Mouse (Mus musculus) stomach, embryonic 14.5 days (tissue): ENCODE data around the gene Got1. TPM values are rescaled to one million over a fixed set of nuclear protein-coding genes. Genes with fewer than 3 reads are reported as not detected.

ENCODE experiments used
- ATAC-seq: fragments of 200-750 bp; cut with Nextera tagmentation; 2 replicates; pipeline ENCODE4 v1.8.0; 2017; ENCODE audit warnings: low read depth, moderate TSS enrichment; ENCODE audit not compliant: insufficient number of reproducible peaks, insufficient read depth, low FRiP score
- H3K27ac ChIP-seq: fragments of 300-500 bp; sonication (generic); 2 replicates; pipeline ENCODE4 v1.5.1; 2014; ENCODE audit warnings: mild to moderate bottlenecking, low read length, moderate library complexity, mixed read lengths
- H3K27me3 ChIP-seq: fragments of 300-500 bp; sonication (generic); 2 replicates; pipeline ENCODE4 v1.6.1; 2014; ENCODE audit warnings: low read length, control low read depth, mixed read lengths; ENCODE audit not compliant: control insufficient read depth, insufficient read depth
- H3K36me3 ChIP-seq: fragments of 300-500 bp; sonication (generic); 2 replicates; pipeline ENCODE4 v1.6.1; 2014; ENCODE audit warnings: mild to moderate bottlenecking, control low read depth, low read length, moderate library complexity, mixed read lengths; ENCODE audit not compliant: control insufficient read depth, insufficient read depth
- H3K4me1 ChIP-seq: fragments of 300-500 bp; sonication (generic); 2 replicates; pipeline ENCODE4 v1.6.1; 2014; ENCODE audit warnings: low read length, control low read depth, mixed read lengths; ENCODE audit not compliant: control insufficient read depth, insufficient read depth
- H3K4me2 ChIP-seq: fragments of 300-500 bp; sonication (generic); replicated peaks from 2 replicates; pipeline ENCODE4 v1.6.1; 2014; ENCODE audit warnings: low read depth, low read length, control low read depth
- H3K4me3 ChIP-seq: fragments of 300-500 bp; sonication (generic); 2 replicates; pipeline ENCODE4 v1.5.1; 2014; ENCODE audit warnings: low read depth, low read length, control low read depth
- H3K9ac ChIP-seq: fragments of 300-500 bp; sonication (generic); replicated peaks from 2 replicates; pipeline ENCODE4 v1.6.1; 2014; ENCODE audit warnings: low read depth, mild to moderate bottlenecking, control low read depth, low read length, moderate library complexity, mixed read lengths
- H3K9me3 ChIP-seq: fragments of 300-500 bp; sonication (generic); 2 replicates; pipeline ENCODE4 v1.6.1; 2016; ENCODE audit warnings: low read depth, low read length, control low read depth; ENCODE audit not compliant: control insufficient read depth
- WGBS: fragments of 180-500 bp; shearing (Covaris S2); extraction: QIAGEN DNeasy Blood & Tissue Kit; methylation state at CpG from one replicate; pipeline ENCODE4 v1.1.7; 2014; 5-methylcytosine and 5-hydroxymethylcytosine counted together
- polyA plus RNA-seq: library from polyadenylated mRNA; unstranded; fragments of >200 nt; fragmentation: Nextera tagmentation; extraction: Ambion mirVana; gene quantifications from 2 replicates; pipeline ENCODE4 v1.2.1, GENCODE M21; 2014

Gene Got1
- polyA plus RNA-seq, 1 experiment from 2014 or later: 21.6 TPM

DNA sequence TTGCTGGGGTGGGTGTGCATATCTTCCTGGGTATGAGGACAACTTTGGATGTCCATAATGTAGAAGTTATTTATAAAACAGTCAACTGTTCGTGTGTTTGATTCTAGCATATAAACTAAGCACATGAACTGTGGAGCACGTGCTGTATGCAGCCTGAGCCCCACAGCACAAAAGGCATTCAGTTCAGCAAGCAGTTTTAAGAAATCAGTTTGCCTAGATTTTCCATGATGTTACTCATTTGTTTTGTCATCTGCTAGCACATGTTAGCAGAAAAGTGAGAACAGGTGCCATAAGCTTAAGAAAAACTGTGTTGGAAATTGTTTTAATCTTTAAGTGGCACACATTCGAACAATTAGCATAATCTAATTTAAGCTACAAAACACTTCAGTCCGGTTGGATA lies 64.5 kb downstream of the Got1 start:
- no peaks in the 10 kb centered on the region for H3K9me3 ChIP-seq
- H3K27ac ChIP-seq: no peak overlapping the region
- no peaks in the 10 kb centered on the region for H3K36me3 ChIP-seq
- no peaks in the 10 kb centered on the region for H3K27me3 ChIP-seq
- no peak for ATAC-seq
- no peak overlapping the region for H3K9ac ChIP-seq
- H3K4me1 ChIP-seq: no peaks in the 10 kb centered on the region
- no peak overlapping the region for H3K4me3 ChIP-seq
- WGBS: 68% methylated on average over 4 of the region's 4 CpGs
- no peak overlapping the region for H3K4me2 ChIP-seq

DNA sequence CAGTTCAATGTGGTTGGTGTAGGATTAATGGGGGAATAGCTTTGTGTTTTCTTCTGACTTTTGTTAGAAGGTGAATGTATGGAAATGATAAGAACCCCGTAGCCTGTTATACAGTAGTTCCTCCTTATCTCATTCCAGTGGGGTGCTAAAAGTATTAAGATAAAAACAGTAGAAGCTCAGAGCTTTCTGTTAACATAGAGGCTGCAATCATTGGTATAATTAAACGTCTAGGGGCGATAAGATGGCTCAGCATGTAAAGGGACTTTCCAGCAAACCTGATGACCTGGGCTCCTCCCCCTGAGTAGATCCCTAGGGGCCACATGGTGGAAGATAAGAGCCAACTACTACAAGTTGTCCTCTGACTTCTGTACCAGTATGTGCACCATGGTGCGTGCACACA lies 71.4 kb downstream of the Got1 start:
- 76% methylated on average over 4 of the region's 4 CpGs for WGBS
- Histone ChIP-seq H3K4me1 (no peaks in the 10 kb centered on the region), H3K4me3 (no peak overlapping the region), H3K36me3 (no peaks in the 10 kb centered on the region), H3K4me2 (no peak overlapping the region), H3K9ac (no peak overlapping the region), H3K27ac (no peak overlapping the region), H3K9me3 (no peaks in the 10 kb centered on the region), H3K27me3 (no peaks in the 10 kb centered on the region)
- ATAC-seq: no peak

DNA sequence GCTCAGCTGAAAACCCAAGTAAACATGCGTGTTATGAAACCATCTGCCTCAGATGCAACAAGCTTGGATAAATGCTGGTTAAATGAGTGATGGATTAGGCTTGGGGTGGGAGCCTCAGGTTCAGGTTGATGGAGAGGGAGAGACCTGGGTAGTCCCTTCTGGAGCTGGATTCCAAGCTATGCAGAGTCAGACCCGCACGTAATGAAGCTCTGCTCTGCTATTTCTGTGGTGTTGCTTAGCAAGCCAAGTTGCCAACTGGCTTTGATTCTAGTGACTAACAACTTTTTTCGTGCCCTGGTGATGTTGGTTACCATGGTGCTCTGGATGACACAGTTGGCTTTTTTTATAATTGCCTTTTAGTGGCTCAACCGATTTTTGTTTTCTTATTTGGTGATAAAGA lies 72.2 kb downstream of the Got1 start:
- Histone ChIP-seq H3K9ac (no peak overlapping the region), H3K27me3 (no peaks in the 10 kb centered on the region), H3K36me3 (no peaks in the 10 kb centered on the region), H3K27ac (no peak overlapping the region), H3K4me1 (no peaks in the 10 kb centered on the region), H3K4me2 (no peak overlapping the region), H3K9me3 (no peaks in the 10 kb centered on the region), H3K4me3 (no peak overlapping the region)
- WGBS: 86% methylated on average over 5 of the region's 5 CpGs
- ATAC-seq: no peak

DNA sequence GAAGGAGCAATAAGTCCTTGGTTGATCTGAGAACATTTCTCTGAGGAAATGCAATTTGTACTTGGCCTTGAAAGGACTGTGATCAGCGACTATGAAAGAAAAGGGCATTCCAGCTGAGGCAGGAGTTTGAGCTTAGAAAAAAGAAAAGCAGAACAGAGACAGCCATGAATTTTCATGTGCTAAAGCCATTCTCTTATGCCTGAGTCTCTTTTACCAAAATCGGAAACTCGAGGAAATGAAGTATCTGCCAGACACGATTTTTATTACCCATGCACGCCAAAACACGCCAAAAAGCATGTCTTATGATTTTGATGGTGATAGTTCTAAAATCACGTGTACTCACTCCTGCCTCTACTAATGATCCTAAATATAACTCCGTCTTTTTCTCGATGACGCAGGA lies 72.8 kb downstream of the Got1 start:
- Histone ChIP-seq H3K4me1 (no peaks in the 10 kb centered on the region), H3K4me2 (no peak overlapping the region), H3K4me3 (no peak overlapping the region), H3K27me3 (no peaks in the 10 kb centered on the region), H3K36me3 (no peaks in the 10 kb centered on the region), H3K27ac (no peak overlapping the region), H3K9ac (no peak overlapping the region), H3K9me3 (no peaks in the 10 kb centered on the region)
- no peak for ATAC-seq
- 80% methylated on average over 10 of the region's 10 CpGs for WGBS

Other genes with a start within 250 kb of the Got1 start
- 11.4 and 16.1 TPM in 2 replicates for gene Hpse2, start 136.2 kb downstream of the Got1 start, polyA plus RNA-seq
- gene Cnnm1, start 84.2 kb downstream of the Got1 start, polyA plus RNA-seq: 0.32 and 0.77 TPM in 2 replicates
- gene Nkx2-3, start 87.7 kb upstream of the Got1 start, polyA plus RNA-seq: 5.5 and 6.9 TPM in 2 replicates
- 14.9 and 18.4 TPM in 2 replicates for gene Slc25a28, start 150.3 kb upstream of the Got1 start, polyA plus RNA-seq
- 15.7 and 16.3 TPM in 2 replicates for gene Entpd7, start 165.1 kb upstream of the Got1 start, polyA plus RNA-seq
- 14.8 and 15.5 TPM in 2 replicates for gene Cutc, start 228.4 kb upstream of the Got1 start, polyA plus RNA-seq
- gene Cox15, start 228.4 kb upstream of the Got1 start, polyA plus RNA-seq: 7.6 and 9.2 TPM in 2 replicates